Mouse (Mus musculus) forebrain, postnatal 0 days (tissue): ENCODE results near the gene Nfe2. TPM values are rescaled to one million over a fixed set of nuclear protein-coding genes. Genes with fewer than 3 reads are reported as not detected.
"Not testable (repeated sequence)": the region's sequence is repeated elsewhere in the genome, so short reads cannot be mapped to it uniquely, and the experiment has no call there.

Experiments used
- ATAC-seq: fragments of 200-750 bp; cut with Nextera tagmentation; 2 replicates; pipeline ENCODE4 v1.8.0; 2017; ENCODE audit warnings: mild to moderate bottlenecking, moderate library complexity
- DNase-seq: peaks from one replicate; pipeline ENCODE4 v3.0.0-alpha.2; 2015
- H3K27ac ChIP-seq: fragments of 300-500 bp; sonication (generic); 2 replicates; pipeline ENCODE4 v1.5.1; 2014; ENCODE audit warnings: low read depth, mild to moderate bottlenecking, antibody characterized with exemption, low read length, moderate library complexity, mixed read lengths
- H3K27me3 ChIP-seq: fragments of 300-500 bp; sonication (generic); 2 replicates; pipeline ENCODE4 v1.6.1; 2014; ENCODE audit warnings: mild to moderate bottlenecking, low read length, mixed read lengths; ENCODE audit not compliant: insufficient read depth
- H3K36me3 ChIP-seq: fragments of 300-500 bp; sonication (generic); 2 replicates; pipeline ENCODE4 v1.6.1; 2014; ENCODE audit warnings: mild to moderate bottlenecking, moderate library complexity; ENCODE audit not compliant: insufficient read depth
- H3K4me1 ChIP-seq: fragments of 300-500 bp; sonication (generic); 2 replicates; pipeline ENCODE4 v1.6.1; 2014; ENCODE audit warnings: antibody characterized with exemption; ENCODE audit not compliant: insufficient read depth
- H3K4me2 ChIP-seq: fragments of 300-500 bp; sonication (generic); 2 replicates; pipeline ENCODE4 v1.6.1; 2014; ENCODE audit warnings: low read depth, mild to moderate bottlenecking, moderate library complexity
- H3K4me3 ChIP-seq: fragments of 300-500 bp; sonication (generic); 2 replicates; pipeline ENCODE4 v1.5.1; 2014; ENCODE audit warnings: low read depth, low read length, mixed read lengths
- H3K9ac ChIP-seq: fragments of 300-500 bp; sonication (generic); 2 replicates; pipeline ENCODE4 v1.6.1; 2014; ENCODE audit warnings: mild to moderate bottlenecking
- H3K9me3 ChIP-seq: fragments of 300-500 bp; sonication (generic); 2 replicates; pipeline ENCODE4 v1.6.1; 2016; ENCODE audit warnings: low read length
- CTCF ChIP-seq: sonication (generic); IDR thresholded peaks from 2 replicates; pipeline ENCODE4 v1.5.1; 2016; ENCODE audit warnings: antibody characterized with exemption, control low read depth, low read depth
- WGBS: fragments of 180-500 bp; shearing (Covaris S2); extraction: QIAGEN DNeasy Blood & Tissue Kit; methylation state at CpG from one replicate; pipeline ENCODE4 v1.1.7; 2014; 5-methylcytosine and 5-hydroxymethylcytosine counted together
- polyA plus RNA-seq: library from polyadenylated mRNA; unstranded; fragments of >200 nt; fragmentation: Nextera tagmentation; extraction: Ambion mirVana; gene quantifications from 2 replicates; pipeline ENCODE4 v1.2.1, GENCODE M21; 2015
- total RNA-seq: library from RNA; depleted of rRNA; stranded (reverse); fragments of >200 nt; gene quantifications from 2 replicates; pipeline ENCODE4 v1.2.3, GENCODE M21; 2014

The Nfe2 gene
- total and polyA plus RNA-seq, 2 experiments from 2014 or later: 0.34 to 1.6 TPM

DNA sequence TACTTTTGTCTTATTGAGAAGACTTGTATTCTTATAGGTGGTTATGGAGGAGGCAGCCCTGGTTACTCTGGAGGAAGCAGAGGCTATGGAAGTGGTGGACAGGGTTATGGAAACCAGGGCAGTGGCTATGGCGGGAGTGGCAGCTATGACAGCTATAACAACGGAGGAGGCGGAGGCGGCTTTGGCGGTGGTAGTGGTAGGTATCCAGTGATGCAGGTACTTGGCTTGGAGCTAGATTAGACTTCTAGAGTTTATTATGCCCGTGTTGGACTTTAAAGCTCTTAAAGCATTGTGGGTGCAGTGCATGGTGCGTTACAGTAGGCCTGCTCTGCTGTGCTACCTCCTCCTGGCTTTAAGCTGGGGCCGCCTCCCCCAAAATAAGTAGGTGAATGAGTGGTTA, 15.3 kb downstream of the Nfe2 start:
- DNase-seq (no peak), ATAC-seq (no peak)
- 59% methylated on average over 8 of the region's 8 CpGs for WGBS
- Histone ChIP-seq H3K9me3 (no peaks in the 10 kb centered on the region), H3K9ac (peak overlapping the region; percentile 63; the same call in 1 of the 2 replicates), H3K27ac (no peak overlapping the region), H3K4me1 (peaks cover 23% of the 10 kb centered on the region), H3K4me3 (peak overlapping the region; percentile 47; the same call in 1 of the 2 replicates), H3K4me2 (peak overlapping the region; percentile 67), H3K27me3 (no peaks in the 10 kb centered on the region), H3K36me3 (peaks cover 52% of the 10 kb centered on the region)
- no peak for TF ChIP-seq CTCF

DNA sequence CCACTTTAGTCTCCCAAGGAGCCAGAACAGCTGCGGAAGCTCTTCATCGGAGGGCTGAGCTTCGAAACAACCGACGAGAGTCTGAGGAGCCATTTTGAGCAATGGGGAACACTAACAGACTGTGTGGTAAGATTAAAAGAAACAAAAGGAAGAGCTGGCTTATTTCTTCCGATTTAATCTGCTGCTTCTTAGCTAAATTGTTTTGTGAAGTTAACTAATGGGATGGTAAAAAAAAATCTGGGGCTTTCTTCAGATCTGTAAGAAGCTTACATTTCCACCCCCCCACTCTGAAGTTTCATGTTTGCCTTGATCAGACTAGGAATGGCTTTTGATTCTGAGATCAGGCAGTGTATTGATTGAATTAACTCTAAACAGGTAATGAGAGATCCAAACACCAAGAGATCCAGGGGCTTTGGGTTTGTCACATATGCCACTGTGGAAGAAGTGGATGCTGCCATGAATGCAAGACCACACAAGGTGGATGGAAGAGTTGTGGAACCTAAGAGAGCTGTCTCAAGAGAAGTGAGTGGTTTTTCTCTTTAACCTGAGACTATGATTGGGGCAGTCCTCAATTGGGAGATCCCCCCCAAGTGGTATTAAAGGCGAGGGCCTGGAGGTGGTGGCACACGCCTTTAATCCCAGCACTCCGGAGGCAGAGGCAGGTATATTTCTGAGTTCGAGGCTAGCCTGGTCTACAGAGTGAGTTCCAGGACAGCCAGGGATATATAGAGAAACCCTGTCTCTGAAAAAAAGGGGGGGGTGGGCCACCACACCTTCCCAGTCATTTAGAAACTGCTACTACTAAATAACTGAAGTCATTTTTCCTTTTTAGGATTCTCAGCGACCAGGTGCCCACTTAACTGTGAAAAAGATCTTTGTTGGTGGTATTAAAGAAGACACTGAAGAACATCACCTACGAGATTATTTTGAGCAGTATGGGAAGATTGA, 16.9 kb downstream of the Nfe2 start:
- H3K9me3 ChIP-seq, ATAC-seq, DNase-seq, H3K27me3 ChIP-seq: not testable (repeated sequence)
- peak overlapping the region; percentile 67 for H3K4me2 ChIP-seq
- peaks cover 36% of the 10 kb centered on the region for H3K36me3 ChIP-seq
- H3K4me3 ChIP-seq: peak overlapping the region; percentile 47
- H3K4me1 ChIP-seq: peaks cover 23% of the 10 kb centered on the region
- peak overlapping the region; percentile 93 for H3K27ac ChIP-seq
- WGBS: 7% methylated on average over 11 of the region's 12 CpGs
- peak overlapping the region; percentile 63 for H3K9ac ChIP-seq

DNA sequence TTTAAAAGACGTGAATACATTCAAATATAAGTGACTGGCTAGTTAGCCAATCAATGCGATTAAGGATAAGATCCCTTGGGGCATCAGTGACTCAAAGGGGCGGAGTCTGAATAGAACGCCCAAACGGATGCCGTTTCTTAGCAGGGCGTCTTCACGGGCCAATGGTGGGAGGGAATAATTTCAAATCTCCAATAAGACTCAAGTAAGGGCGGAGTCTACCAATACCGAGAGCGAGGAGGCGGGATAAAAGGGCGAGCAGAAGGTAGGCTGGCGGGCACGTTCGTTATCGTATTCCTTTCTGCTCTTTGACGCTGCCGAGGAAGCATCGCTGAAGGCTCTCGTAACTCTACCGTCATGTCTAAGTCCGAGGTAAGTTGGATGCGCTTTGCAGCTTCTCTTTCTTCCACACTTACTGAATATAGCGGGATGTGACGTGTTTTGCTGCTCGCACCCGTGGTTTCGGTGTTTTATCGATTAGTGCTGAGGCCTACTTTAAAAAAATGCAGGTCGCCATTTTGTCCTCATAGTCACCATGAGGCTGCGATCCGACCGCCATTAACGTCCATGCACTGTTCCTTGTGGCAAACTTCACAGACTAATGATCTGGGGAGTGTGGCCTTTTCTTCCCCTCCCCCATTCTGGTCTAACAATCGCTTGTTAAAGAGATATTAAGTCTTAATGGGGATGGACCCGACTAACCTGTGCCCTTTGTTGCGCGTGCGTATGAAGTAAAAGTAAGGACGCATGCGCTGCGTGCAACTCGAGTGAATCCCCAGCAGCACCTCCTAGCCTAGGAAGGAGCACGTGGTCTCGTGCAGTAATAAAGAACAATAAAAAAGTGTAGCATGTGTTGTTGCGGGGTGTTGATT, 17.8 kb downstream of the Nfe2 start, which contains the start of gene Hnrnpa1:
Gene Hnrnpa1, plus strand, starts transcription at position 273 of the 869 bp plus-strand sequence.
- Histone ChIP-seq H3K9ac (peak within 1 kb of the TSS; percentile 63), H3K4me3 (peak within 1 kb of the TSS; percentile 47), H3K9me3 (no peaks in the 10 kb centered on the region), H3K27me3 (no peaks in the 10 kb centered on the region), H3K36me3 (peaks cover 30% of the 10 kb centered on the region), H3K4me1 (peaks cover 23% of the 10 kb centered on the region), H3K4me2 (peak within 1 kb of the TSS; percentile 67), H3K27ac (peak within 1 kb of the TSS; percentile 93)
- no peak for TF ChIP-seq CTCF
- ATAC-seq: peak; percentile 92
- WGBS: under 1% methylated on average over 47 of the region's 47 CpGs
- peak; percentile 98 for DNase-seq

DNA sequence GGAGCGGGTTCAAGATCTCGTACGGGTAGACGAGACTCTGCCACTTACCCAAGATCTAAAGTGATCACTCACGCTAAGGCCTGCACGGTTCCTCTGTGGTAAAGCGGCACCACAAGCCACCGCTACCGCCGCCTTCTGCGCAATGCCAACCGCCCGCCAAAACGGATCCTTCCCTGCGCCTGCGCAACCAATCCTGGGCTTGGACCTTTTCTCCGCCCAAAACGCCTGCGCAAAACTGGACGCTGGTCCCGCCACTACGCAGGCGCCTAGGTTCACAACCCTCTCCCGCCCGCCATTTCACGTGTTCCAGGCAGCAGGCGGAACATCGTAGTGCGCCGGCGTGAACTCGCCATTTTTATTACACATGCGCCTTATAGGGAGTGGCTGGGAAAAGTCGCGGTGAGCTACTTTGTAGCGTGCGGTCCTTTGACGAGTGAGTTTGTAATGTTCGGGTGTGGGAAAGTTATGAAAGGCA, 18.5 kb downstream of the Nfe2 start, which contains the start of gene Cbx5:
Gene Cbx5, minus strand, starts transcription at position 132 of the 475 bp plus-strand sequence.
- Histone ChIP-seq H3K4me3 (peak within 1 kb of the TSS; percentile 47), H3K27ac (peak within 1 kb of the TSS; percentile 93), H3K27me3 (no peaks in the 10 kb centered on the region), H3K4me2 (peak within 1 kb of the TSS; percentile 67), H3K9ac (peak within 1 kb of the TSS; percentile 63), H3K4me1 (peaks cover 23% of the 10 kb centered on the region), H3K9me3 (no peaks in the 10 kb centered on the region), H3K36me3 (peaks cover 28% of the 10 kb centered on the region)
- TF ChIP-seq CTCF: no peak
- under 1% methylated on average over 39 of the region's 39 CpGs for WGBS
- peak; percentile 90 for ATAC-seq
- DNase-seq: peak; percentile 99

DNA sequence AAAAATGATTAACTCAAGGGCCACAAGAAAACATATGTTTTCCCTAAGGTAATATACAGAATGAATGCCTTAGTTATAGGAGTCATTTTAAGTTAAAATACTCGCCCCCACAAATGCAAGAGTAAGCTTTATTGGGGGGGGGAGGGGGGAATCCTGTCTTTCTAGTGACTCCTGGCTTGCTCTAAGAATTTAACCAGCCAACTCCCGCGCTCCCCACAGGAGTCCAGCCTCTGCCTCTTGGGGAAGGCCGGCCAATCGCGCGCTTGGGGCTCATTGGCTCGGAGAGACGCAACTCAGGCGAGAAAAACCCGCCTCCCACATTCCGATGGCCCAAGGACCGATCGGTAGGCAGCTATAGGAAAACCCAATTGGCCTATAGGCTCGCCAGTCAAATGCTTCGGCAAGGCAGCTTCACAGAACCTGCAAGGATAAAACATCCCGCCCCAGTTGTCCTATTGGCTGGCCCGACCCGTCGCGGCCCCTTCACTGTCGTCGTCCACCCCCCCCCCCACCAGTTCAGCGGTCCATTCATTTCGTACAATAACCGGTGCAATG, 19.0 kb downstream of the Nfe2 start:
- no peak for TF ChIP-seq CTCF
- Histone ChIP-seq H3K27me3 (no peaks in the 10 kb centered on the region), H3K9me3 (no peaks in the 10 kb centered on the region), H3K4me3 (peak overlapping the region; percentile 47), H3K9ac (peak overlapping the region; percentile 63), H3K36me3 (peaks cover 28% of the 10 kb centered on the region), H3K4me2 (peak overlapping the region; percentile 61), H3K27ac (peak overlapping the region; percentile 93), H3K4me1 (peaks cover 23% of the 10 kb centered on the region)
- ATAC-seq (peak; percentile 83), DNase-seq (peak; percentile 95)
- WGBS: 3% methylated on average over 26 of the region's 26 CpGs

DNA sequence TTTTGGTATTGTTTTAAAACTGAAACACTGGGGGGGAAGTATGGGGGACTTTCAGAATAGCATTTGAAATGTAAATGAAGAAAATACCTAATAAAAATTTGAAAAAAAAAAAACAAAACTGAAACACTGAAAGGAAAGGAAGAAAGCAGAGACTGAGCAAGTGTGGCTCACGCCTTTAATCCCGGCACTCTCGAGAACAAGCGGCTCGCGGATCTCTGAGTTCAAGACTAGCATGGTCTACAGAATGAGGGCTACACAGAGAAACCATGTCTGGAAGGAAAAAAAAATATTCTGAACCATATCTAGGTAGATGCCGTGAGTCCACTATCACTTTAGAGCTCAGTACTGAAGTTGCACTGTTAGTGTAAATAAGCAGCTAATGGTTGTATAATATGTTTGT, 20.9 kb downstream of the Nfe2 start:
- 91% methylated on average over 7 of the region's 7 CpGs for WGBS
- ATAC-seq: no peak

More for the DNA sequence above, 20.9 kb downstream of the Nfe2 start:
- TF ChIP-seq CTCF: no peak
- H3K27me3 ChIP-seq: no peaks in the 10 kb centered on the region
- H3K4me2 ChIP-seq: no peak overlapping the region
- no peak overlapping the region for H3K4me3 ChIP-seq
- H3K27ac ChIP-seq: no peak overlapping the region
- H3K9ac ChIP-seq: no peak overlapping the region
- DNase-seq: no peak
- peaks cover 11% of the 10 kb centered on the region for H3K36me3 ChIP-seq
- no peaks in the 10 kb centered on the region for H3K9me3 ChIP-seq
- H3K4me1 ChIP-seq: 0 out of 2 replicates have a peak, but pooled peaks cover 9% of the 10 kb centered on the region
